Mouse (Mus musculus) forebrain, embryonic 16.5 days (tissue): Measurements from ENCODE around the gene Itgae. TPM values are rescaled to one million over a fixed set of nuclear protein-coding genes. Genes with fewer than 3 reads are reported as not detected.

ENCODE experiments used
- ATAC-seq: fragments of 200-750 bp; cut with Nextera tagmentation; 2 replicates; pipeline ENCODE4 v1.8.0; 2017; ENCODE audit warnings: mild to moderate bottlenecking, moderate library complexity
- H3K27ac ChIP-seq: fragments of 300-500 bp; sonication (generic); 2 replicates; pipeline ENCODE4 v1.5.1; 2014; ENCODE audit warnings: low read length, control low read depth
- H3K27me3 ChIP-seq: fragments of 300-500 bp; sonication (generic); replicated peaks from 2 replicates; pipeline ENCODE4 v1.6.1; 2014; ENCODE audit warnings: low read length; ENCODE audit not compliant: control insufficient read depth, insufficient read depth
- H3K36me3 ChIP-seq: fragments of 300-500 bp; sonication (generic); 2 replicates; pipeline ENCODE4 v1.6.1; 2014; ENCODE audit not compliant: control insufficient read depth, insufficient read depth
- H3K4me1 ChIP-seq: fragments of 300-500 bp; sonication (generic); replicated peaks from 2 replicates; pipeline ENCODE4 v1.6.1; 2014; ENCODE audit warnings: low read length; ENCODE audit not compliant: control insufficient read depth, insufficient read depth
- H3K4me2 ChIP-seq: fragments of 300-500 bp; sonication (generic); 2 replicates; pipeline ENCODE4 v1.6.1; 2014; ENCODE audit warnings: mild to moderate bottlenecking, low read length, control low read depth
- H3K4me3 ChIP-seq: fragments of 300-500 bp; sonication (generic); replicated peaks from 2 replicates; pipeline ENCODE4 v1.5.1; 2014; ENCODE audit warnings: mild to moderate bottlenecking, low read length, control low read depth
- H3K9ac ChIP-seq: fragments of 300-500 bp; sonication (generic); replicated peaks from 2 replicates; pipeline ENCODE4 v1.6.1; 2014; ENCODE audit warnings: low read depth, low read length, control low read depth
- H3K9me3 ChIP-seq: fragments of 300-500 bp; sonication (generic); 2 replicates; pipeline ENCODE4 v1.6.1; 2016; ENCODE audit warnings: low read length; ENCODE audit not compliant: control insufficient read depth
- WGBS: fragments of 180-500 bp; shearing (Covaris S2); extraction: QIAGEN DNeasy Blood & Tissue Kit; methylation state at CpG from one replicate; pipeline ENCODE4 v1.1.7; 2014; 5-methylcytosine and 5-hydroxymethylcytosine counted together
- polyA plus RNA-seq: library from polyadenylated mRNA; unstranded; fragments of >200 nt; fragmentation: Nextera tagmentation; extraction: Ambion mirVana; gene quantifications from 2 replicates; pipeline ENCODE4 v1.2.1, GENCODE M21; 2015

Gene Itgae
- polyA plus RNA-seq, 1 experiment from 2014 or later = 0.14 TPM

- H3K4me3 ChIP-seq = no peak overlapping the region
- H3K36me3 ChIP-seq = peaks cover 5% of the 10 kb centered on the region; the same call in 1 of the 2 replicates
- no peak overlapping the region for H3K9ac ChIP-seq
- peaks cover 5% of the 10 kb centered on the region; the same call in 1 of the 2 replicates for H3K4me1 ChIP-seq
- WGBS = 73% methylated on average over 7 of the region's 7 CpGs
- ATAC-seq = no peak
- no peak overlapping the region for H3K4me2 ChIP-seq
- no peaks in the 10 kb centered on the region for H3K9me3 ChIP-seq
- no peaks in the 10 kb centered on the region for H3K27me3 ChIP-seq
- no peak overlapping the region for H3K27ac ChIP-seq
Observed at GRCm38 (mm10) chr11:73085391-73085790, 5.0 kb upstream of the Itgae start.

DNA sequence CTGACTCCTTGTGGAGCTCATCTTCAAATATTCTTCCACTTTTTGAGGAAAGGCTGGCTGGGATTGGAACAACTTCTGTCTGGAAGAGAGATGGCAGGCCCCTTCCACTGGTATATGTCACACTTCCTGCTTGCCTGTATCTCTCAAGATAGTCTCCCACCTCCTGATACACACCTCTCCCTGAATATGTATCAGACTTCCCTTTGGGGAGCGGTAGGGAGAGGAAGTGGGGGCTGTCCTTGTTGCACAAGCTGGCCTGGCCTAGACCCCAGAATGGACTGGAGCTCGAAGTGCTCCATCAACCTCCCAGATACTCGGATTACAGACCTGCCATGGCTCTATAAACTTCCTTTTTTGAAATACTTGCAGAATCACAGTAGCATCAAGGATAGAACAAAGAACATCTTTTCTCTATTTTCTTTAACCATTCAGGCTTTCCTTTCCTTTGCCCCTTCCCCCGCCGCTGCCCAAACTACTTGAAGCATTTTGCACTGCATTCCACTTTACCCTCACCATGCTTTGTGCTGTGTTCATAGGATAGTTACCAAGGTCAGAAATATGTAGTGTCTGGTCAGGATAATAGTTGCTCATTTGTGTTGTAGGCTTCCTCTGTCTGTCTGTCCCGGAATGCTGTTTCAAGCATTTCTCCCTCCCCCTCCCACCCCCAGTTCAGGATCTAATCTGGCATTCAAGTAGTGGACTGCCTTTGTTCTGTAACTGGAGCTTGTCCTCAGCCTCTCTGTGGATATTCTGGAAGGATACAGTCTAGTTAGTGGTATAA is 2.5 kb upstream of the Itgae start:
- ATAC-seq = no peak
- no peaks in the 10 kb centered on the region for H3K9me3 ChIP-seq
- H3K4me1 ChIP-seq = peaks cover 5% of the 10 kb centered on the region; the same call in 1 of the 2 replicates
- no peak overlapping the region for H3K4me2 ChIP-seq
- no peaks in the 10 kb centered on the region for H3K36me3 ChIP-seq
- H3K4me3 ChIP-seq = no peak overlapping the region
- no peak overlapping the region for H3K27ac ChIP-seq
- WGBS = 48% methylated on average over 6 of the region's 6 CpGs
- H3K27me3 ChIP-seq = no peaks in the 10 kb centered on the region
- no peak overlapping the region for H3K9ac ChIP-seq

GRCm38 (mm10) chr11:73090826-73091225 is 443 bp downstream of the Itgae start:
- no peak for ATAC-seq
- WGBS = 90% methylated on average over 2 of the region's 2 CpGs

DNA sequence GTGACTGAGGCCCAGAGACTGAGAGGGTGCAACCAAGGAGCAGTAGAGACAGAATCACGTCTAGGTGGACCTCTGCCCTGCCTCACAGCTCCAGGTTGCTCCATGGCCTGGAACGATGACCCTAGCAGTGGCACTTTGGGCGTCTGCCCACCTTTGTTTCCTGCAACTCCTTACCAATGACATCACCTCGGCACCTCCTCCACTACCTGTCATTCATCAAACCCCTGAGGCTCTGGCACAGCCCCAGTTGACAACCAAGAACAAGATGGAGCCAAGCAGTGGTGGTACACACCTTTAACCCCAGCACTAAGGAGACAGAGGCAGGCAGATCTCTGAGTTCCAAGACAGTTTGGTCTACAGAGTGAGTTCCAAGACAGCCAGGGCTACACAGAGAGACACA is 1.7 kb downstream of the Itgae start:
- Histone ChIP-seq H3K4me3 (no peak overlapping the region), H3K27me3 (no peaks in the 10 kb centered on the region), H3K9ac (no peak overlapping the region), H3K9me3 (no peaks in the 10 kb centered on the region), H3K36me3 (no peaks in the 10 kb centered on the region), H3K27ac (no peak overlapping the region), H3K4me2 (no peak overlapping the region), H3K4me1 (no peaks in the 10 kb centered on the region)
- WGBS = 79% methylated on average over 4 of the region's 4 CpGs
- no peak for ATAC-seq

More at GRCm38 (mm10) chr11:73090826-73091225, 443 bp downstream of the Itgae start:
- Histone ChIP-seq H3K4me3 (no peak overlapping the region), H3K9me3 (no peaks in the 10 kb centered on the region), H3K27ac (no peak overlapping the region), H3K36me3 (no peaks in the 10 kb centered on the region), H3K27me3 (no peaks in the 10 kb centered on the region), H3K4me1 (no peaks in the 10 kb centered on the region), H3K4me2 (no peak overlapping the region), H3K9ac (no peak overlapping the region)

DNA sequence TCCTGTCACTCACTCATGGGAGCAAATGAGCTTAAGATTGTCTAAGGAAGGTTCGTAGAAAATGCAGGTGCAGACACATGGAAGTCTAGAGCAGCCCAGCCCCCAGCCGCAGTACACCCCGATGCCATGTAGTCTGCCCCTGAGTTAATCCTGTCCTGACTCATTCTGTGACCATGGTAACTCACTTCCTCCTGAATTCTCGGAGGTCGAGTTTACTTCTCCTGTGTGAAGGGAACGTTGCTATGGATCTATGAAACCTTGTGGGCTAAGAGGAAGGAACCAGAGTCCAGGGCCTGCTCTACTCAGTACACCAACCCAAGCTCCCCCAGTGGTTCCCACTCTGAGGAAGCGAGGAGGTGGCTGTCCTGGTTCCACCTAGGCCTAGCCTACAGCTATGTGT is 2.5 kb downstream of the Itgae start:
- H3K4me1 ChIP-seq = no peaks in the 10 kb centered on the region
- H3K4me3 ChIP-seq = no peak overlapping the region
- no peak for ATAC-seq
- H3K36me3 ChIP-seq = no peaks in the 10 kb centered on the region
- 77% methylated on average over 7 of the region's 7 CpGs for WGBS
- H3K9me3 ChIP-seq = no peaks in the 10 kb centered on the region
- H3K4me2 ChIP-seq = no peak overlapping the region
- no peak overlapping the region for H3K27ac ChIP-seq
- H3K9ac ChIP-seq = no peak overlapping the region
- H3K27me3 ChIP-seq = no peaks in the 10 kb centered on the region

GRCm38 (mm10) chr11:73094231-73094995 is 4.0 kb downstream of the Itgae start:
- Histone ChIP-seq H3K27me3 (no peaks in the 10 kb centered on the region), H3K4me1 (no peaks in the 10 kb centered on the region), H3K27ac (no peak overlapping the region), H3K9ac (no peak overlapping the region), H3K4me2 (no peak overlapping the region), H3K4me3 (no peak overlapping the region), H3K36me3 (no peaks in the 10 kb centered on the region), H3K9me3 (no peaks in the 10 kb centered on the region)
- no peak for ATAC-seq
- WGBS = 74% methylated on average over 11 of the region's 11 CpGs

GRCm38 (mm10) chr11:73098860-73099259 is 8.5 kb downstream of the Itgae start:
- H3K4me2 ChIP-seq = no peak overlapping the region
- H3K9me3 ChIP-seq = no peaks in the 10 kb centered on the region
- H3K4me1 ChIP-seq = 0 out of 2 replicates have a peak, but pooled peaks cover 3% of the 10 kb centered on the region
- no peak overlapping the region for H3K9ac ChIP-seq
- ATAC-seq = no peak
- H3K36me3 ChIP-seq = no peaks in the 10 kb centered on the region
- 40% methylated on average over 5 of the region's 5 CpGs for WGBS
- H3K27me3 ChIP-seq = no peaks in the 10 kb centered on the region
- no peak overlapping the region for H3K4me3 ChIP-seq
- H3K27ac ChIP-seq = no peak overlapping the region

DNA sequence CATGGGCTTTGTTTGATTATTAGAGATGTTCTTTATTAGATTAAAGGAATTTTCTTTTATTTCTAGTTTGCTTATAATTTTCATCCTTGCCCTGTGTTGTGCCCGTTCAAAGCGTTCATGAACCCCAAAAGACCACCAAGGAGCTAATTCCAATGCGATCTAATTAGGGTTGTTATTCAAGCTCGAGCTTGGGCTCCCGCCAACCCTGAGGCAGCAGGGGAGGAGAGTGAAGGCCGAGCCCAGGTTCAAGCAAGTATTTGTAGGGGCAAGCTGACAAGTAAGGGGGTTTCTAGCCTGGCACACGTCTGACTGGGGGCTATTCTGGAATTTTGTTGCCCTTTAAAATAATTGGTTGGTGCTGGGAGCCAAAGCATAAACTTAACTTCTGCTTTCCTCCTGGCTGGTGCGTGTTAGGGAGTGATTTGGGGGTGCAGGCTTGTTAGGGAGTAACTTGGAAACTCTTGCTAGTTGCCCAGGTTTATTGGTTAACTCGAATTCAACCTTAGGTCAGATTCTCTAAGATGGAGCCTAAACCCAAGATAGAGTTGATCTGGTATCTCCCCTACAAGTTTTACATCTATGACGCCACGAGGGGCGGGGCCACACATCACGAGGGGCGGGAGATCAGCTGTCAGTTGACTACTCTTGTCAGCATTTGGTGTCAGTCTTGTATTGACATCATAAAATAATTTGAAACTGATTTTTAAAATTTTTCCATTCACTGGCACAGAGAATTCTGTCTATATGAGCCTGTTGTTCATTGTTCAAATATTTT is 9.8 kb downstream of the Itgae start:
- Histone ChIP-seq H3K27me3 (no peaks in the 10 kb centered on the region), H3K9me3 (no peaks in the 10 kb centered on the region), H3K4me2 (no peak overlapping the region), H3K36me3 (no peaks in the 10 kb centered on the region), H3K27ac (no peak overlapping the region), H3K4me1 (0 out of 2 replicates have a peak, but pooled peaks cover 3% of the 10 kb centered on the region), H3K4me3 (no peak overlapping the region), H3K9ac (no peak overlapping the region)
- ATAC-seq = no peak
- 40% methylated on average over 14 of the region's 14 CpGs for WGBS

DNA sequence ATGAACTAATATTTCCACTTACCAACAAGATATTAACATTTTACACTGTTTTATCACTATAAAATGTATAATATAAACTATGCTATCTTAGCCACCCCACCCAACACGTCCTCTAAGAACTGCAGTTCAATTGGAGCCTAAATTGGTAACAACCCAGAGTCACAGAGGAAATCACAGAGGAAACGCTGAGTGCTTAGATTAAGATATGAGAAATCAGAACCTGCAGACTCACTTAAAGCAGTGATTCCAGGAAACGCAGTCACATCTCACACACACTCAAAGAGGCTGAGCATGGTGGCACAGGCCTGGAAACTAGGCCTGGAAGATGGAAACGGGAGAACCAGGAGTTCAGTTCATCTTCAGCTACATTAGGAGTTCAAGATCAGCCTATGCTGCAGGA is 10.9 kb downstream of the Itgae start:
- no peak for ATAC-seq
- Histone ChIP-seq H3K9ac (no peak overlapping the region), H3K4me3 (no peak overlapping the region), H3K4me1 (0 out of 2 replicates have a peak, but pooled peaks cover 3% of the 10 kb centered on the region), H3K9me3 (no peaks in the 10 kb centered on the region), H3K4me2 (no peak overlapping the region), H3K27me3 (no peaks in the 10 kb centered on the region), H3K27ac (no peak overlapping the region), H3K36me3 (no peaks in the 10 kb centered on the region)
- 91% methylated on average over 4 of the region's 4 CpGs for WGBS
